Mouse (Mus musculus) brain, adult 10 weeks (tissue): ENCODE measurements around the gene Wasf1. TPM values are rescaled to one million over a fixed set of nuclear protein-coding genes. Genes with fewer than 3 reads are reported as not detected.

Experiments used
- polyA plus RNA-seq: library from polyadenylated mRNA; stranded (reverse); fragments of 350-450 nt; fragmentation: Illumina TruSeq; extraction: RNeasy Lipid Tissue Mini Kit (QIAGEN cat#74804); gene quantifications from one replicate; pipeline ENCODE4 v1.2.3, GENCODE M21; 2015; ENCODE audit warnings: low read depth, low replicate concordance

The Wasf1 gene
- 161 TPM for polyA plus RNA-seq

DNA sequence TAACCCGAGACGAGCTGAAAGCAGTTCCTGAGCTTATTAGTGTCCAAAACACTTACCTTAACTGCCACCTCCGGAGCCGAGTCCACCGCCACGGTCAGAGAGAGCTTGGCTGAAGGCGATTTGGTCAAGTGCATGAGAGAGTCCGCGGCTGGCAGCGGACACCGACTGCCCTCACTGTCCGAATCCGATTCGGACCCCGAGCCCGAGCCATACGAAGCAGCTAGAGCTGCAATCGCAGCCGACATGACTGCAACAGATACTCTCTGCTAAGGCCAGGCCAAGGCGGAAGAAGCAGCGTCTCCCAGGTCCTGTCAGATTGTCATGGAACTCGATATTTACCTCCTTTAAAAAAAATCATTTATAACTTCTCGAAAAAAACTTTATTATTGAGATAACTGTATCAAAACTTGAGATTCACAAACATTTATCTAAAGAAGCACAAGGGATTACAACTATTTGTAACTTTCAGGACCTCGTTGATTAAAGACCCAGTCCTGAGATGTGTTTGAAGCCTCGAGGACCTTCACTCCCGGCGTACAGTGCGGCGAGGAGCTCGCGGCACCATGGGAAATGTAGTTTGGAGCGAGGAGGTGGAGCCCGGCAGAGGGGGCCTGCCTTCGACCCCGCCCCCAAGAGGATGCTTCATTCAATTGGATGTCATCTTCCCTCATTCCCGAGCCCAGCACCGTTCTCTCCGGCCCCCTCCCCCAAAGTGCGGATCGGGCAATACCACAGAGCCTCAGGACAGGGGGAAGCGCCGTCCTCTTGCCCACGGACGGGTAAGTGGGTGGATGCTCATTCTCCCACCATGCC is at the start of gene Wasf1, which contains the start of gene Cdc40:
Gene Wasf1 (plus strand): TSS at position 645 of the 813 bp plus-strand sequence.
Gene Cdc40 (minus strand): TSS at position 481 of the 813 bp plus-strand sequence.

Other genes with a start within 250 kb of the Wasf1 start
- gene Mettl24, start 200.2 kb upstream of the Wasf1 start, polyA plus RNA-seq, result 1.7 TPM
- 34.7 TPM for gene Cdc40, start 164 bp upstream of the Wasf1 start, polyA plus RNA-seq
- 17.5 TPM for gene Gpr6, start 188.8 kb downstream of the Wasf1 start, polyA plus RNA-seq